Mouse (Mus musculus) thymus, adult 2 months (tissue): ENCODE measurements around the gene Serpinb1b. TPM values are rescaled to one million over a fixed set of nuclear protein-coding genes. Genes with fewer than 3 reads are reported as not detected.
A peak's percentile ranks its signal among the peaks of the same experiment; 100 is the strongest.

Source experiments
- DNase-seq: peaks from one replicate; pipeline ENCODE4 v3.0.0; 2021
- H3K27ac ChIP-seq: fragments of 200-500 bp; 2 replicates; pipeline ENCODE4 v1.5.1; 2012; ENCODE audit warnings: low read length, control low read depth; ENCODE audit not compliant: control insufficient read depth, insufficient read depth
- H3K27me3 ChIP-seq: fragments of 200-500 bp; 2 replicates; pipeline ENCODE4 v1.6.1; 2012; ENCODE audit warnings: mild to moderate bottlenecking, low read length, moderate library complexity, mixed read lengths; ENCODE audit not compliant: control insufficient read depth, insufficient read depth
- H3K36me3 ChIP-seq: fragments of 200-500 bp; 2 replicates; pipeline ENCODE4 v1.6.1; 2012; ENCODE audit warnings: mild to moderate bottlenecking, low read length, moderate library complexity; ENCODE audit not compliant: control insufficient read depth, insufficient read depth
- H3K4me1 ChIP-seq: fragments of 200-500 bp; replicated peaks from 2 replicates; pipeline ENCODE4 v1.6.1; 2012; ENCODE audit warnings: low read length; ENCODE audit not compliant: control insufficient read depth, insufficient read depth
- H3K4me3 ChIP-seq: fragments of 200-500 bp; 2 replicates; pipeline ENCODE4 v1.5.1; 2012; ENCODE audit warnings: mild to moderate bottlenecking, low read length, control low read depth, moderate library complexity; ENCODE audit not compliant: control insufficient read depth, insufficient read depth
- CTCF ChIP-seq: fragments of 200-500 bp; IDR thresholded peaks from 2 replicates; pipeline ENCODE4 v1.5.1; 2012; ENCODE audit warnings: mild to moderate bottlenecking, control low read depth, low read length, moderate library complexity, borderline replicate concordance; ENCODE audit not compliant: control insufficient read depth, poor library complexity, insufficient read depth; ENCODE audit errors: extremely low read depth
- POLR2A ChIP-seq: fragments of 200-500 bp; IDR thresholded peaks from 2 replicates; pipeline ENCODE4 v1.6.1; 2012; ENCODE audit warnings: mild to moderate bottlenecking, low read length, control low read depth, moderate library complexity; ENCODE audit not compliant: control insufficient read depth, poor library complexity, insufficient read depth; ENCODE audit errors: extremely low read depth
- WGBS: fragments of 180-500 bp; shearing (Covaris S2); methylation state at CpG from one replicate; pipeline ENCODE4 v1.1.7; 2018; 5-methylcytosine and 5-hydroxymethylcytosine counted together
- polyA plus RNA-seq: library from polyadenylated mRNA; depleted of rRNA; stranded (reverse); fragments of >200 nt; gene quantifications from 2 replicates; pipeline ENCODE4 v1.2.3, GENCODE M21; 2012

The Serpinb1b gene
- polyA plus RNA-seq, 1 experiment = 0.22 TPM

GRCm38 (mm10) chr13:33079391-33079790, 1.0 kb downstream of the Serpinb1b start:
- WGBS = 20% methylated on average over 6 of the region's 6 CpGs
- no peak overlapping the region for H3K4me3 ChIP-seq
- no peak for DNase-seq
- TF ChIP-seq POLR2A = no peak
- no peak for TF ChIP-seq CTCF
- no peaks in the 10 kb centered on the region for H3K36me3 ChIP-seq
- no peaks in the 10 kb centered on the region for H3K4me1 ChIP-seq
- H3K27me3 ChIP-seq = no peaks in the 10 kb centered on the region
- no peak overlapping the region for H3K27ac ChIP-seq

GRCm38 (mm10) chr13:33080356-33080755, 2.0 kb downstream of the Serpinb1b start:
- Histone ChIP-seq H3K36me3 (no peaks in the 10 kb centered on the region), H3K4me3 (no peak overlapping the region), H3K4me1 (no peaks in the 10 kb centered on the region), H3K27ac (no peak overlapping the region), H3K27me3 (no peaks in the 10 kb centered on the region)
- WGBS = 60% methylated on average over 3 of the region's 3 CpGs
- TF ChIP-seq CTCF = no peak
- TF ChIP-seq POLR2A = no peak
- peak; percentile 9 for DNase-seq

GRCm38 (mm10) chr13:33083834-33084233, 5.5 kb downstream of the Serpinb1b start:
- no peak overlapping the region for H3K4me3 ChIP-seq
- WGBS = 72% methylated on average over 2 of the region's 2 CpGs
- H3K36me3 ChIP-seq = no peaks in the 10 kb centered on the region
- no peaks in the 10 kb centered on the region for H3K4me1 ChIP-seq
- no peak for TF ChIP-seq POLR2A
- no peak for TF ChIP-seq CTCF
- no peak overlapping the region for H3K27ac ChIP-seq
- no peak for DNase-seq
- H3K27me3 ChIP-seq = no peaks in the 10 kb centered on the region

GRCm38 (mm10) chr13:33084975-33085694, 6.8 kb downstream of the Serpinb1b start:
- H3K27ac ChIP-seq = no peak overlapping the region
- no peak for TF ChIP-seq CTCF
- 86% methylated on average over 5 of the region's 5 CpGs for WGBS

GRCm38 (mm10) chr13:33085695-33086432, 7.5 kb downstream of the Serpinb1b start:
- no peak for DNase-seq
- Histone ChIP-seq H3K4me1 (no peaks in the 10 kb centered on the region), H3K27me3 (no peaks in the 10 kb centered on the region), H3K27ac (no peak overlapping the region), H3K36me3 (no peaks in the 10 kb centered on the region), H3K4me3 (no peak overlapping the region)
- TF ChIP-seq POLR2A (no peak), CTCF (no peak)

More at GRCm38 (mm10) chr13:33084975-33085694, 6.8 kb downstream of the Serpinb1b start:
- H3K4me3 ChIP-seq = no peak overlapping the region
- H3K4me1 ChIP-seq = no peaks in the 10 kb centered on the region
- no peaks in the 10 kb centered on the region for H3K36me3 ChIP-seq
- H3K27me3 ChIP-seq = no peaks in the 10 kb centered on the region
- DNase-seq = no peak

GRCm38 (mm10) chr13:33089566-33089965, 11.2 kb downstream of the Serpinb1b start:
- no peaks in the 10 kb centered on the region for H3K27me3 ChIP-seq
- H3K4me3 ChIP-seq = no peak overlapping the region
- H3K27ac ChIP-seq = no peak overlapping the region
- WGBS = 45% methylated on average over 3 of the region's 3 CpGs
- TF ChIP-seq POLR2A (no peak), CTCF (no peak)
- no peaks in the 10 kb centered on the region for H3K4me1 ChIP-seq
- no peaks in the 10 kb centered on the region for H3K36me3 ChIP-seq
- DNase-seq = no peak
